Mouse (Mus musculus): ENCODE results near the gene Ankrd33b.

- no peak for TF ChIP-seq CTCF (IDR thresholded peaks at IDR 0.05; ENCODE audit: borderline replicate concordance, extremely low read depth, insufficient read depth, insufficient read length)
- no peak for TF ChIP-seq POLR2A (IDR thresholded peaks at IDR 0.05; ENCODE audit: borderline replicate concordance, extremely low read depth, insufficient read depth, insufficient read length, poor library complexity, severe bottlenecking)
Measured at GRCm38 (mm10) chr15:31250027-31250426, 117.5 kb downstream of the Ankrd33b start.
